Mouse (Mus musculus): ENCODE data around the gene Pcsk2. TPM values are rescaled to one million over a fixed set of nuclear protein-coding genes. Genes with fewer than 3 reads are reported as not detected.

The Pcsk2 gene
- polyA plus RNA-seq, 1 experiment: 130 TPM

DNA sequence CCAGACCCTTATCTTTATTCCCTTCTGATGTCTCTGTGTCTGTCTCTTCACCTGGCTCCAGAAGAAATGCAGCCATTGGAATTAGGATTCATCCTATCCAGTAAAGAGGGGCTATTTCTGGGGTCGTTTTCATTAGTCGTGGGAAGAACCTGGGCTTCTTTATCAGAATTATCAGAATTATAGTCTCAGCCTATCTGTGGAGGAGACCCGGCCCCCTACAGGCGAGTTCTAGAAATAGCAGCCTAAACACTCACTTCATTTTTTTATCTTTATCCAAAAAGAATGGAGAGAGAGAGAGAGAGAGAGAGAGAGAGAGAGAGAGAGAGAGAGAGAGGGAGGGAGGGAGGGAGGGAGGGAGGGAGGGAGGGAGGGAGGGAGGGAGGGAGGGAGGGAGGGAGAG, 177.3 kb downstream of the Pcsk2 start:
- DNase-seq (ENCODE audit: extremely low spot score in 1 of 2, low spot score in 1 of 2): no peak

GRCm38 (mm10) chr2:143724101-143724500, 178.1 kb downstream of the Pcsk2 start:
- DNase-seq (ENCODE audit: extremely low spot score in 1 of 2, low spot score in 1 of 2): no peak

DNA sequence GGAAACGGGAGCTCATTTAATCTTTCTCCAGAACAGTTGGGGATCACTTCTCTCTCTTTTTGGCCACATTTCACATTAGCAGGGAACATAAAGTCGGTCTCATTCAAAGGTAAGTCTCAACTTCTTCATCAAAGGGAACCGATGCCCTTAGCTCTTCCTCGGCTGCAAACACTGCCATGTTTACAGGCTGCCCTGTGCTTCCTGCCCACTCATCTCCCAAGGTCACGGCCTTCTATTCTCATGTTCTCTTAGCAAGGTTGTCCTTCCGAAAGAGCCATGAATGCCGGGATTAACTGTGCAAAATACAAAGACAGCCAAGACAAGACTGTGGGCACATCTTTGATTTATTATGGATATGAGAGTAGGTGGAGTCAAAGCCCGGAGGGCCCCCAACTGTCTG, 178.8 kb downstream of the Pcsk2 start:
- DNase-seq (ENCODE audit: extremely low spot score in 1 of 2, low spot score in 1 of 2): no peak

DNA sequence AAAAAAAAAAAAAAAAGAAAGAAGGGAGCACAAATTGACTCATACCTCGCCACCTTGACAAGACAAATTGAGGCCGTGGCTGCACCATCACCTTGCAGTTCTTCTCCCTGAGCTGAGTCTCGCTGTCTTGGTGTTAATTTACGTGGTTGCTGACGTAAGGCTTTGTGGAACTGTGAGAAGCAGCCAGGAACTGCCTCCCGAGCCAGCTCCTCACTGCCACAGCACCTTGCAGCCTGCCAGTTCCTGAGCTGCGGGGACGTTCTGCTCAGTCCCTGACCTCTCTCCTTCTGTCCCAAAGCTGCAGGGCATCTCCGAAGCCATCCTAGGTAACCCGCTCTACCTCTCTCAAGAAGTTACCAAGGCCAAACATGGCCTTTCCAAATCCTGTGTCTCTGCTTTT, 186.5 kb downstream of the Pcsk2 start:
- DNase-seq (ENCODE audit: extremely low spot score in 1 of 2, low spot score in 1 of 2): no peak

- DNase-seq (ENCODE audit: extremely low spot score in 1 of 2, low spot score in 1 of 2): no peak
Observed at GRCm38 (mm10) chr2:143735442-143735841, 189.5 kb downstream of the Pcsk2 start.

DNA sequence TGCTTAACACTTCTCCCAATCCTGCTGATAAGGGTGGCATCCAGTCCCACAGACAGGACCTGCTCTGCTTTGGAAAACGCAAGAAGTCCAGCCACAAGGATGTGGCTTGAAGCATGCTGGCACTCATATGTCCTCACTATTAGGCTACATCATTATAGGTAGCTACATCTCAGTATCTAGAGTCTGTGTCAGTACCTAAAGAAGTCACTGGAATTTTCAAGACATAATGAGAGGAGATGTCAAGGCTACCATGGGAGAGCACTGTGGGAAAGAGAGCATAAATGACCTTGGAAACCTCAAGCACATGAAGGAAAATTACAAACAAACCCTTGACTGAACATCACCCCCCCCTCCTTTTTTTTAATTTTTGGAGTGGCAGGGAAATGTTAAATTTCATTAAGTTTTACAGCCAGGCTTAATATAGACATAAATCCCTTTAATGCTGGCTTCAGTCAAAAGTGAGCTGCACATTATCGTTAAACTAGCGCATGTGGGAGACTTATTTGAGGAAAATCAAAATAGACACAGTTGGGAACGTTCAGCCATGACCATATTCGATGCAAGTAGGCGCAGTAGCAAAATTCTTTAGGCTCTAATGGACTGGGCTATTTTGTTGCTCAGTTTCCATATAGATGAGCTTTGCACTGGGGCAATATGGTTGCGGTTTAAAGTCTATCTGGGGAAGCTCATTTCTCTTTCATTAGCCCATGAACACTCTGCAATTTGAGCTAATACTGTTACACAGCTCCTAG, 193.7 kb downstream of the Pcsk2 start:
- DNase-seq (ENCODE audit: extremely low spot score in 1 of 2, low spot score in 1 of 2): no peak

GRCm38 (mm10) chr2:143742436-143742835, 196.5 kb downstream of the Pcsk2 start:
- DNase-seq (ENCODE audit: extremely low spot score in 1 of 2, low spot score in 1 of 2): no peak

DNA sequence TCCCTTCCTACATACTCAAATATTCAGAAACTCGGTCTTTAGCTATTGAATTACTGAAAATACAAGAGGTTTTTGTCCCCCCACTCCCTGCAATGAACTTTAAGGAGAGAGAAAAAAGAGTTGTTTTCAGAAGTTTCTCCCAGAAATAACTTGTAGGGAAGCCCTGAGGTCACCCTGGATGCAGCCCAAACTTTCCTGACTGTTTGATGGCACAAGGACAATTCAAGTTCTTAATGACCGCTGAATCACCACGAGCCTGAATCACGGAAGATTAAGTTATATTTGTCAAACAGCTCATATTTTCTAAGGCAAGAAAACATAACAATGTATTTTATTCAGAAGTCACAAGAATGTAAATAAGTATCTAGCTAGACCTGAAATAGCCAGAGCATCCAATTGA, 197.1 kb downstream of the Pcsk2 start:
- no peak for DNase-seq (ENCODE audit: extremely low spot score in 1 of 2, low spot score in 1 of 2)

DNA sequence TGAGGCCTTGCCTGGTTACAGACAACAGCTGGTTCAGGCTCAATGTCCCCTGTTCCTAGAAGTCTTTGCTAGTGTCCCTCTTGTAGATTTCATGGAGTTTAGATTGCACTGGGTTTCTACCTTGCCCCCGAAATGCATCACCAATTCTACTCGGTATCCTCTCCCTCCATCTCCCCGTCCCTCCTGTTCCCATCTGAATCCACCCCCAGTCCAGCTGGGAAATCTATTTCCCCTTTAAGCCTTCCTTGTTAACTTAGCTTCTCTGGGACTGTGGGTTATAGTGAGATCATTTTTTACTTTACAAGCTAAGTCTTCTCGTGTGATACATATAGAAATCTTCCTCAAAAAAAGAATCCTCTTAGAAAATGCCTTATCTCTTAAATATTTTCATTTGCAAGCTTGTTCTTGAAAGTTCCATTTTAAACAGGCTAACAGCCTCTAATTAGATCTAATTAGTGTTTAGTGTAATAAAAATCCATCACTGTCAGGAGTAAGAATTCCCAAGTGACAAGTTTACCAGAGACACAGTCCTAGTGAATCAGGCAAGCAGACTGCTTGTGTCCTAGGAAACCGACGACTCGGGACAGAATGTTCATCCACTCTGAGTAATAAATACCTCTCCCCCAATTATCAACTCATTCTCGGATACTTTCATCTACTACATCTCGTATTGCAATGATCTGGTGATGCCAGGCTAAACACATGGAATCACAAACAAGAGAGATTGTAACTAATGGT, 206.3 kb downstream of the Pcsk2 start:
- DNase-seq (ENCODE audit: extremely low spot score in 1 of 2, low spot score in 1 of 2): peak in 1 of 2 experiments; percentile 47

GRCm38 (mm10) chr2:143776448-143776847, 230.5 kb downstream of the Pcsk2 start:
- DNase-seq (ENCODE audit: extremely low spot score in 1 of 2, low spot score in 1 of 2): peak in 1 of 2 experiments; percentile 80

- DNase-seq (ENCODE audit: extremely low spot score in 1 of 2, low spot score in 1 of 2): no peak
Observed at GRCm38 (mm10) chr2:143780310-143780709, 234.4 kb downstream of the Pcsk2 start.

DNA sequence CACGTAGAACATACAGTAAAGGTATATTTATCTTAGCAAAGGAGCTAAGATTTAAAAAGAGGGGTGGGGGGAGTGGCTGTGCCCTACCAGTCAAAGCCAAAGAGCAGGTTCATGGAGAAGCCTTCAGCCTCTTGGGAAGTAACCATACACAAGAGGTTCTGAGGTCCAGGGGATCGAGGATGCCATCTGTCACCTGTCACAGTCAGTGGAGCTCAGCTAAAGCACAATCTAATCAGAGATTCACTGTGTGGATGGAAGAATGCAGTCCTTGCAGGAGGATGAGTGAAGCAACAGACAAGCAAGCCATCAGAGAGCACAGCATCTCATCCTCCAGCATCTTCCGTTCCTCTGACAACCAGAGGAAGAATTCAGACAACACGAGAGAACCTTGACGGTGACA, 244.0 kb downstream of the Pcsk2 start:
- DNase-seq (ENCODE audit: extremely low spot score in 1 of 2, low spot score in 1 of 2): no peak

DNA sequence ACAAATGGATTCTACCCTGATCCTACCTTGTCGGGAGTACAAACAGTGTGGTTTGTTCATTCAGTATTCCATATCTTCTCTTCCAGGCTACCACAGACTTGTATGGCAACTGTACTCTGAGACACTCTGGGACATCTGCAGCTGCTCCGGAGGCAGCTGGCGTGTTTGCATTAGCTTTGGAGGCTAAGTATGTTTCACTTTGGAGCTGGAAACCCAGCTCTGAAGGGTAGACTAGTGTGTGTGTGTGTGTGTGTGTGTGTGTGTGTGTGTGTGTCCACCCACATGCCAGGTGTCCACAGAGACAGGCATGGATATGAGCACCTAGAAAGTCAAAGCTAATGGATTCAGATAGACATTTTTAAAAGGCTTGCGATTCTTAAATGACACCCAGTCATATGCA, 249.9 kb downstream of the Pcsk2 start:
- DNase-seq (ENCODE audit: extremely low spot score in 1 of 2, low spot score in 1 of 2): peak in 1 of 2 experiments; percentile 42

DNA sequence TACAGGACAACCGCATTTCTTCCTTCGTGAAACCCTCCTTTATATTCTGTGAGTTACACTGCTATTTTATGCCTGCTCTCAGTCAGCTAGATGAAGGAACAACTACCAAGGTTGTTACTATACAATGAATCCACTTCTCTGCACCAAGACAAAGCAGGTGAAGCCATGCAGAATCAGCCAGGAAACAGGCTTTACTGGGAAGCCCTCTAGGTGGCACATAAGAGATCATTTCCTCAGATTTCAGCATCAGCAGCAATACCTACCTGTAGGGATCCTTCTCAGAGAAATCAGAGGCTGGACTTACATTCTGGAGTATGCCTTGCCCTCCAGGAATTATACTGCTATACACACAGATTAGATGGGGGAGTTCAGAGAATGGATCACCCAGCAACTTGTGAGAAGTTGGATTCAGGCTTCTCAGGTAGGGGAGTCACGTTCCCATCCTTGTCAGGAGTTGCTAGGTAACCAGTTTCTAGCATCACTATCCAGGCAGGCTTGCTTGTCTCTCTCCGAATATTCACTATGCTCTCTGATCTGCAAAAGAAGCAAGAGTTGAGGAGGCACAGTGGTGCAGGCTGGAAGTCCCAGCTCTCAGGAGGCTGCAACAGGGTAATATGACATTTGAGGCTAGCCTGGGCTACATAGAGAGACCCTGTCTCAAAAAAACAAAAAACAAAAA, 250.5 kb downstream of the Pcsk2 start:
- no peak for DNase-seq (ENCODE audit: extremely low spot score in 1 of 2, low spot score in 1 of 2)

GRCm38 (mm10) chr2:143801097-143801496, 255.1 kb downstream of the Pcsk2 start:
- no peak for DNase-seq (ENCODE audit: extremely low spot score in 1 of 2, low spot score in 1 of 2)

- DNase-seq (ENCODE audit: extremely low spot score in 1 of 2, low spot score in 1 of 2): no peak
Observed at GRCm38 (mm10) chr2:143806140-143806923, 260.4 kb downstream of the Pcsk2 start.

DNA sequence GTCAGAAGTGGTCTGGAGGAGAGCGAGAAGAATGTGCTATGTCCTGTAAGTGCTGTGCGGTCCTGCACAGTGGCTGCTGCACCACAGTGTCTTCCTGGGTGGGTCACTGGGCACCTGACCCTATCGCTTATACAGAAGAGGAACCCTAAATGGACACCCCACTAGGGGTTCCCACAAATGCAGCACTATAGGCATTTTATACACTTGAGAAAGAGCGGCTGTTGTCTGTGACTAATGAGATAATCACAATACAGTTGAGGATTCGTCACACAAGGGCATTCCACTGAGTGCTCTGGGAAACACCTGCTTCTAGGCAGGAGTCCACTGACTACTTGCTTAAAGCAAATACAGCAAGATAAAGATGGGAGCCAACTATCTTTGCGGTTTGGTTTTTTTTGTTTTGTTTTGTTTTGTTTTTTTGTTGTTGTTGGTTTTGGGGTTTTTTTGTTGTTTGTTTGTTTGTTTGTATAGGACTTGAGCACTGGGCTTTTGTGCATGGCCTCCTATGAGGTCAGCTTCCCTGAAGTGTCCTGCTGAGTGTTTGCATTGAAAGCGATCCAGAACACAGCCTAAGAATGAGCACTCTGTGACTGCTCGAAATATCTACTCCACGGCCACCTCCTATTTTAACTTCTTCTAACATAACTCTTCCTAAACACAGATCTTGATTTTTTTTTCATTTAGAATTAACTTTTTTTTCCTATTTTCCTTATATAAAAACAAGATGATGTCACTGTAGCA, 261.1 kb downstream of the Pcsk2 start:
- DNase-seq (ENCODE audit: extremely low spot score in 1 of 2, low spot score in 1 of 2): no peak

DNA sequence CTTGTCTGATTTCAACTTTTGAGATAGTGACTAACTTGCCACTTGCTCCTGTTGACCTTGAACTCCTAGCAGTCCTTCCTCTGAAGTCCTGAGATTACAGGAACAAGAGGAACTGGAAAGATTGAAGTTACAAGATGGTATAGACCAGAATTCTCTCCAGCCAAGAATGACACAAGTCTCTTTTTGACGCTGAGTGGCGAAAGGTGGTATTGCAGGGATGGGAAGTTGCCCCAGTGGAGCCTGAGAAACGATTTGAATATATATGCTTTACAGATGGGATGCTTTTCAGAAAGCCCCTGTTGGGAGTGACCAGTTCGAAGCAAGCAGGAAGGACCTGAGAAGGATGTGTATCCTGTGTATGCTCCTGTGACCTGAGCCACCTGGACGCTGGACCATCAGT, 262.8 kb downstream of the Pcsk2 start:
- DNase-seq (ENCODE audit: extremely low spot score in 1 of 2, low spot score in 1 of 2): peak in 1 of 2 experiments; percentile 30

DNA sequence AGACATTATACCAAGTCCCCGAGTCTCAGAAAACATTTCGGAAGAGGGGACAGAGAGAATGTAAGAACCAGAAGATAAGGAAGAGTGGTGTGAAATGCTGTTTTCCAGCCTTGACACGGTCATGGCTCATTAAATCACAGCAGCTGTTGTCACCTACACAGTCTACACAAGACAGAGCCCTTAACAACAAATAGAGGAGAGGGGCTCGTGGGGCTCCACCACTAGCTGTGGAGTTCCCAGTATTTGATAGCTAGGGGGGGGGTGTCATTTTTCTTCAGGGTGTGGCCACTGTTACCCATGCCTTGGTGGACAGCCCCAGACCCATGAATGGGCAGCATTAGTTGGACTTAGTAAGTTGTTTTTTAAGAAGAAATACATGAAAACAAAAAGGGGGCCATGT, 266.3 kb downstream of the Pcsk2 start:
- no peak for DNase-seq (ENCODE audit: extremely low spot score in 1 of 2, low spot score in 1 of 2)

DNA sequence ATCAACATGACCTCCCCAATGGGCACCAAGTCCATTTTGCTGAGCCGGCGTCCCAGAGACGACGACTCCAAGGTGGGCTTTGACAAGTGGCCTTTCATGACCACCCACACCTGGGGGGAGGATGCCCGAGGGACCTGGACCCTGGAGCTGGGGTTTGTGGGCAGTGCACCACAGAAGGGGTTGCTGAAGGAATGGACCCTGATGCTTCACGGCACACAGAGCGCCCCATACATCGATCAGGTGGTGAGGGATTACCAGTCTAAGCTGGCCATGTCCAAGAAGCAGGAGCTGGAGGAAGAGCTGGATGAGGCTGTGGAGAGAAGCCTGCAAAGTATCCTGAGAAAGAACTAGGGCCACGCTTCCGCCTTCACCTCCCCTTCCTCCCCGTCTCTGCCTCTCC, 267.5 kb downstream of the Pcsk2 start:
- DNase-seq (ENCODE audit: extremely low spot score in 1 of 2, low spot score in 1 of 2): no peak
